Mouse (Mus musculus) lung, postnatal 36 days (tissue): Measurements from ENCODE around the gene Gm28041.
A peak's percentile ranks its signal among the peaks of the same experiment; 100 is the strongest.
"Not testable (repeated sequence)": the region's sequence is repeated elsewhere in the genome, so short reads cannot be mapped to it uniquely, and the experiment has no call there.

Experiments
- DNase-seq: peaks from one replicate; pipeline ENCODE4 v3.0.0; 2022; ENCODE audit warnings: mixed read lengths

Gene Gm28041

DNA sequence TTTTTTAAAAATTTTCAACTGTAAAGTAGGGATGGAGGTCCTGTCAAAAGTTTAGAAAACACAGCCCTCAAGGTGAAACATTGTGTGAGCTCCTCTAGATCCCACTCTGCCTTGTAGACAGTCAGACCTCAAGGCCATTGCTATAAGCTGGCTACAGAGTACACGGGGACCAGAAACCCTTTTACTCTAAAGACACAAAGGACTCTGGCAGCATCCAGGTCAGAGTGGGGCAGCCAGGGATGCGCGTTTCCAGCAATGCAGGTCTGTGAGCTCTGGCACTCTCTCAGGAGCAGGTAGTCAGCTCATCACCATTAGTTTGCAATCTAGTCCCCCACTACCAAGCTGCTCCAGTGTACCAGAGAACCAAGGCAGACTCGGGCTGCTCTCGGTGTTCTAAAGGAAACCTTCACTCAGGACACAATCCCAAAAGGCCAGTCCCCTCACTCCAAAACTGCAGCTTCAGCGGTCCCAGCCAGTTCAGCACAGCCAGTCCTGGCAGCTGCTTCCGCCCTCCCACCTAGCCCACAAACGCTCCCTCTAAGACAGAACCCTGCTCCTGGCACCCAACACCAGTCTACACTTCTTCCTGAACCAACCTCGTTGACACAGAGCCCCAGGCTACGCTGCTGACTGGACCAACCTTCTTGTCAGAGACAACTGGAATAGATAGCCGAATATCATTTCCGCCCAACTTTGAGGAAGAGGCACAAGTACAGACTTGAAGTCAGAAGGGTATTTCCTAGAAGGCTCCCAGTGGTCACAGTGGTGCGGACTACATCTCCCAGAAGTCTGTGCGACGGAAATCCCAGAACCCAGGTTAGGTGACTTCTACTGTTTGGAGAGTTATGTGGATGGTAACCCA is at the start of gene Gm28041, which contains the start of gene Zfp456:
Gm28041 (minus strand) TSS at position 684 of the 862 bp plus-strand sequence.
Zfp456 (minus strand) TSS at position 761 of the 862 bp plus-strand sequence.
- DNase-seq = peak; percentile 92

DNA sequence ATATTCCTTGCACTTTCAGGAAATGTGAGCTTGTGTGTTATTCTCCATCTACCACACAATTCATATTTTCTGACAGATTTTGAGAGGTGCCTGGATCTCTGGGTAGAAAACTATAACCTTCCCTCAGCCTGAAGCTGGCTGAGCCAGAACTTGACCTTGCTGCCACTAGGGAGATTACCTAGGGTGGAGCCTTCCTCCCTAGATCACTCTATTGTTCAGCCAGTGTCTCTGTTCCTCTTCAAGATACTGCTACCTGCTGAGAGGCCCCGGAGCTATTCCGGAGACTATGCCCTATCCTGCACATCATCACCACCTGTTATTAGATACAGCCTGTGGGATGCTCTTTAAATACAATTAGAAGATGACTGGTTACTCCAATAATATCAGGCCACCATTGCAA is 47.0 kb upstream of the Gm28041 start:
- not testable (repeated sequence) for DNase-seq

DNA sequence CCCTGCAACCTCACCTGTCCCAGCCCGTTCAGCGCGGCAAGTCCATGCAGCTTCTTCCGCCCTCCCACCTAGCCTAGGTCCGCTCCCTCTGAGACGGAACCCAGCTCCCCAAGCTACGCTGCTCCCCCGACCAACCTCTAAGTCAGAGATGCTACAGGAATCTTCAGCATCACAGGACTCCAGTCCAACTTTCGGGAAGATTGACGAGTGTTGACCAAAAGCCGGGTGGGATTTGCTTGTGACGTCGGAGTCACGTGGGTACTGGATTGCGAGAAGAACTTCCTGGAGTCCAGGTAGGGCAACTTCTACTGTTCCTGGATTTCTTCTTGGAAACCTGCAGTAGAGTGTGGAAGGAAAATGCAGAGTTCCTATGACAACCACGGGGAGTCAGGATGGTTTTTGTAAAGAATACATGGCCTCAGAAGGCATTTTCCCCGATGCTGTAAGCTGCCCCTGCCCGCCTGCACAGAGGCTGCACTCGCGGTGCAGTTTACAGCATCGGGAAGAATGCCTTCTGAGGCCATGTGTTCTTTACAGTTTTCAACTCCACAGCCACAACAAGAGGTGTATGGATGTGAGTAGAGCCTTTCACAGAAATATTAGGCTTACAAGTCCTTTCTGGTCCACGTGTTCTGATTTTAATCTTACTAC is 45.8 kb upstream of the Gm28041 start, which contains the start of gene Zfp459:
Zfp459 (minus strand) TSS at position 212 of the 651 bp plus-strand sequence.
- DNase-seq = peak; percentile 75

DNA sequence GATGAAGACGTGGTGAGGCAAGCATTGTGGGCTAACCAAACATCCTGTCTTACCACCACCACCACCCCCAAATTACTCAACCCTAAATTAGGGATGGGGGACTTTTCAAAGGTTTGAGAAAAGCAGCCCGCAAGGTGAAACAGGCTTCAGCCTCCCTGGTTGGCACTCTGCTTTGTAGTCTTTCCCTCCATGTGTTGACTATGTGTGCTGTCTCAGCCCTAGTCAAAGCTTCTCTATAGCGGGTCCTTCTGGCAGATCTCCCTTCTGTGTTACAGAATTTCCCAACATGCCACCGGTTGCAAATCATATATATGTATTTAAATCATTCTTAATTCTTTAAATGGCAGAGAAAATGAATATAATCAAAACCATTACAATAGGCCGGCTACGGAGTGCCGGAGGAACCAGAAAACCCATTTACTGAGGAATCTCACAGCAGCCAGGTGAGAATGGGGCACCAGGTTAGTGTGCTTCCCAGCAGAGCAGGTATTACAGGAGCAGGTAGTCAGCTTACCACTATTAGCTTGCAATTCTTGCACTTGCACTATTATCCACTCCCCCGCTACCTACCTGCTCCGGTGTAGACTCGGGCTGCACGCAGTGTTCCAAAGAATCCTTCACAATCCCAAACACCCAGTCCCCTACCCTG is 45.1 kb upstream of the Gm28041 start:
- no peak for DNase-seq

DNA sequence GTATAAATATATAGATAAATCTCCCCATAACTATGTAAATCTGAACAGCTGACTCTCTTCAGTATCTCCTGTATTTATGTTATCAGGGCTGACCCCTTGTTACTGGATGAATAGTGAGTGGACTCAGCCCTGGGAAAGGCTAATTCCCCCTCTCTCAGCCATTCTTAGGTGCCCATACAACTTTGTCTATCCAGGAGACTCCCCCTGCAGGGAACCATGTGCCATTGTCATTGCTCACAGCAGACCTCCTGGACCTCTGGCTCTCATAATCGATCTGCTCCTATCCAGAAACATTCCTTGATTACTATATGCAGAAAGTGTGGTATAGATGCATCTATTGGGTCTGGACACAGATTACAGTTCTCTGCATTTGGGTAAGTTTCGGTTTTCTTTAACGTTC is 41.3 kb upstream of the Gm28041 start:
- no peak for DNase-seq

DNA sequence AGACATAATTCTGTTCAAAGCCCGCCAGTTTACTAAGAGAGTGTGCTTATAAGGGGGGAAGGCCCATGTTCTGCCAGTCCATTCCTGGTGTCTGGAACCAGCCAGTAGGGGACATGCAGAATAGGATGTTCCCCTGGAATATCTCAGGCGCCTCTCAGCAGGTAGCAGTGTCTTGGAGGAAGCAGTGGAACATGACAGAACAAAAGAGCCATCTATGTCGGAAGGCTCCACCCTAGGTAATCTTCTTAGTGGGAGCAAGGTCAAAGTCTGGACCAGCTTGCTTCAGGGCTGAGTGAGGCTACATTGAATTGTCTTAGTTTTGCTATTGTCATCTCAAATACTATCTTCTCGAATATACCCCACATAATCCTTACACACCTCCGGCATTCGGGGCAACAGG is 40.2 kb upstream of the Gm28041 start:
- DNase-seq = no peak

DNA sequence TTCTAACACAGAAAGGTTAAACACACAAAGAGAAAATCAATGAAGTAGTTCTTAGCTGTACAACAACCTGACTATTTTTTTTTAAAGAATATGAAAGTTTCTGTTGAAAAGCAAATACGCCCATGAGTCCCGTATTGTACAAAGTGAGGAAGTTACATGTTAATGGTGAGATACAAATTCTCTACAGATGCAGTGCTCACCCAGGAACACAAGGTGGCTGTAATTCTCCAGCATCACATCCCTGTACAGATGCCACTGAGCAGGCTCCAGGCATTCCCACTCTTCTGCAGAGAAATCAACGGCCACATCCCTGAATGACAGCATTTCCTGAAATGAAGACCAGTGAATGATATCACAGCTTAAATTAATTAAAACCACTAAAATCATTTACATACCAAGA is 38.1 kb upstream of the Gm28041 start:
- not testable (repeated sequence) for DNase-seq

DNA sequence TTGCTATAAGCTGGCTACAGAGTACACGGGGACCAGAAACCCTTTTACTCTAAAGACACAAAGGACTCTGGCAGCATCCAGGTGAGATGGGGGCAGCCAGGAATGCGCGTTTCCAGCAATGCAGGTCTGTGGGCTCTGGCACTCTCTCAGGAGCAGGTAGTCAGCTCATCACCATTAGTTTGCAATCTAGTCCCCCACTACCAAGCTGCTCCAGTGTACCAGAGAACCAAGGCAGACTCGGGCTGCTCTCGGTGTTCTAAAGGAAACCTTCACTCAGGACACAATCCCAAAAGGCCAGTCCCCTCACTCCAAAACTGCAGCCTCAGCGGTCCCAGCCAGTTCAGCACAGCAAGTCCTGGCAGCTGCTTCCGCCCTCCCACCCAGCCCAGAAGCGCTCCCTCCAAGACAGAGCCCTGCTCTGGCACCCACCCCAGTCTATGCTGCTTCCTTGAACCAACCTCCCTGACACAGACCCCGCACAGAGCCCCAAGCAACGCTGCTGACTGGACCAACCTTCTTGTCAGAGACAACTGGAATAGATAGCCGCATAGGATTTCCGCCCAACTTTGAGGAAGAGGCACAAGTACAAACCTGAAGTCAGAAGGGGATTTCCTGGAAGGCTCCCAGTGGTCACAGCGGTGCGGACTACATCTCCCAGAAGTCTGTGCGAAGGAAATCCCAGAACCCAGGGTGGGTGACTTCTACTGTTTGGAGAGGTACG is 23.8 kb upstream of the Gm28041 start, which contains the start of gene Zfp429:
Zfp429 (minus strand) TSS at position 637 of the 721 bp plus-strand sequence.
- peak; percentile 90 for DNase-seq

DNA sequence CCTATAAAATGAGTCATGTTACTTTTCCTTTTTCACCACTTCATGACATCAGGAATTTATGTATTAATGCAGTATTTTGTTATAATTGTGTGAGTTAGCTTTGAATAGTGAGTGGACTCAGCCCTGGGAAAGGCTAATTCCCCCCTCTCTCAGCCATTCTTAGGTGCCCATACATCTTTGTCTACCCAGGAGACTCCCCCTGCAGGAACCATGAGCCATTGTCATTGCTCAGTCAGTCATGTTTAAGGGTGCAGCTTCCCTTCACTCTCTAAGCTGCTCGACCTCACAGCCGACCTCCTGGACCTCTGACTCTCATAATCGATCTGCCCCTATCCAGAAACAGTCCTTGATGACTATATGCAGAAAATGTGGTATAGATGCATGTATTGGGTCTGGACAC is 722 bp upstream of the Gm28041 start:
- not testable (repeated sequence) for DNase-seq

DNA sequence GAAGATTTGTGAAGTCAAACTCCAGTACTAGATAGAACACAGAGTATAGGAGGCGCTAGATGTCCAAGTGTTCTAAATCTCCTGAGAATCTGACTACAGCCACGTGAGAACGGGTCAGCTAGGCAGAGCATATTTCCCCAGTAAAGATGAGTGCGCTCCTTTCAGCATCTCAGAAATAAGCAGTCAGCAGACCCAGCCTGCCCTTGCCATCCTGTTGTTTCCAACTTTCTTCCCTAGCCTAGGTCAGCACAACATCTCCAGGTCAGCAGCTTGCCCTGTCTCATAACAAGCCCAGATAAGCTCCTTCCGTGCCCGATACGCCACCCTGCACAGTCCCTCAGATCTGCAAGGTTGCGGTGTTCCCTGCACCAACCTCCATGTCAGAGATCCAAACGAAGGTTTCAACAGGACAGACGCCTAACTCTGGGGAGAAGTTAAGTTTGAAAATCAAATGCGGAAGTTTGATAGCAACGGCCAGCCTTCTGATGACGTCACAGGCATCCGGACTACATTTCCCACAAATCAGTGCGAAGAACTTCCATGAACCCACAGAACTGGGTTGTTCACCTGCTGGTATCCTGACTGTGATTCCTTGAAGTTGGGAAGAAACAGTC is 15.3 kb downstream of the Gm28041 start, which contains the start of the genes Gm28044 and Zfp953:
Gm28044 (minus strand) TSS at position 406 of the 614 bp plus-strand sequence.
Zfp953 (minus strand) TSS at position 475 of the 614 bp plus-strand sequence.
- DNase-seq = peak; percentile 99

DNA sequence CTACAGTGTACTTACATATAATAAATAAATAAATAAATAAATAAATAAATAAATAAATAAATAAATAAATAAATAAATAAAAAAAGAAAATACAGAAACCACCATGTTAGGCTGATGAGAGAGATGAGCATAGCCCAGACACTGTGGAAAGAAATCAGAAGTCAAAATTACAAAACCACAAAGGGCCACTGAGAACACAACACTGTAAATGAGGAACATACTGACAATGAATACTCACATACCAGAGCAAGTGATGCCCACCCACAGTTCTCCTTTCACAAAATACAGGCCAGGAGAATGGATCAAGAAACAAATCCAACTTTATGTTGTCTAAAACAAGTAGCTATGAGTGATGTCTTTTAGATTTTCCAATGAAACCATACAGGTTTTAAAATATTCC is 23.7 kb downstream of the Gm28041 start:
- DNase-seq = no peak

DNA sequence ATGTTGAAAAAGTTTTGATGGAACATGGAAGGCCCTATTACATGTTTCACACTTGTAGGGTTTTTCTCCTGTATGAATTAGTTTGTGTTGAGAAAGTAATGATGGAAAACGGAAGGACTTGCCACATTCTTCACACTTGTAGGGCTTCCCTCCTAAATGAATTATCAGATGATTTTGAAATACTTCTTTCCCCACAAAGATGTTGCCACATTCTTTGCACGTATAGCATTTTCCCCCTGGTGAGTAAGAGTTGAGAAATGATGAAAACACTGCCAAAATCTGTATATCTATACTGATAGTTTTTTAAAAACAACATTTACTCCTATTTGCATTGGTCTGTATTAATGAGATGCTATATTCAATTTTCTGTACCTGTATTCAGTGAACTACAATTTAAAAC is 32.1 kb downstream of the Gm28041 start:
- no peak for DNase-seq

DNA sequence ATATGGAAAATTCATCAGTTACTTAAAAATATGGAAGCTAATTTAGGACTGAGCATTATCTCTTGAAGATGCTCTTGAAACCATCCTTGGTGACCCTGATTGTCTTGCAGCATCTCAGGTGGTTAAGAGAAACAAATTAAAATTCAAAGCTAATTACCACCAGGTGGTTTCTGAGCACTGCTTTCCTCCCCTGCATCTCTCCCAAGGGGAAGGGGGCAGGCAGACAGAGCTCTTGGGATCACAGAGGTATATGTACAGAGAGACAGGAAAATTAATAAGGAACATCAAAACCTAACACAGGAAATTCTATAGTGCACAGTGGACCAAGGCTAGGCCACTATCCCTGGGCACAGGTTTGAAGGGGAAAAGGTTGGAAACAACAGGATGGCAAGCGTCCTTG is 42.7 kb downstream of the Gm28041 start:
- DNase-seq = no peak

DNA sequence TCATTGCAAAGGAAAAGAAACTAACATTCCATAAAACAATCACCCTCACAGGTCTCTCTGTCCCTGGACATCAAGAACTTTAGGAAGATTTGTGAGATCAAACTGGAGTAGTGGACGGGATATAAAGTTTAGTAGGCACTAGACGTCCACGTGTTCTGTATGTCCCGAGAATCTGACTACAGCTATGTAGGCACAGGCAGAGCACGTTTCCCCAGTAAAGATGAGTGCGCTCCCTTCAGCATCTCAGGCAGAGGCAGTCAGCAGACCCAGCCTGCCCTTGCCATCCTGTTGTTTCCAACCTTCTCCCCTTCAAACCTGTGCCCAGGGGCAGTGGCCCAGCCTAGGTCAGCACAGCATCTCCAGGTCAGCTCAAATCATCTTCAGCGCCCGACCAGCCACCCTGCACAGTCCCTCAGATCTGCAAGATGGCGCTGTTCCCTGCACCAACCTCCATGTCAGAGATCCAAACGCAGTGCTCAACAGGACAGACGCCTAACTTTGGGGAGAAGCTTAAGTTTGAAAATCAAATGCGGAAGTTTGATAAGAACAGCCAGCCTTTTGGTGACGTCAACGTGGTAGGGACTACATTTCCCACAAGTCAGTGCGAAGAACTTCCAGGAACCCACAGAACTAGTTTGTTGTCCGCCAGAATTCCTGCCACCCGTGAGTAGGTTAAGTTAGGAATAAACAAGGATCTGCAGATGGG is 43.4 kb downstream of the Gm28041 start, which contains the start of gene Zfp595:
Zfp595 (minus strand) TSS at position 552 of the 706 bp plus-strand sequence.
- peak; percentile 97 for DNase-seq

DNA sequence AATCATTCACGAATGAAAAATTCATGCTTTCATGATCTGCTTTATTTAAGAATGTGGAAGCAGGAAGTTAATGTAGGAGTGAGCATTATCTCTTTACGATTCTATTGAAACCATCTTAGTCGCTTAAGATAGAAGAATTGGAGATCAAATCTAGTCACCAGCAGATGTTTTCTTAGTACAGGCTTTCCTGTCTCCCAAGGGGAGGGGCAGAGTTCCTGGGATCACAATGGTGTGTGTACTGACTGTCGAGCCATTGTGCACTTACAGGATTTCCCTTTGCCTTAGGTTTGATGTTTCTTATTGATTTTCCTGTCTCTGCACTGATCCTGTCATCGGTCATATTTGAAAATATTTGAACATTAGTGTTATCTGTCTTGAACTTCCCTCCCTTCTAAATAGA is 68.8 kb downstream of the Gm28041 start:
- DNase-seq = peak; percentile 15

DNA sequence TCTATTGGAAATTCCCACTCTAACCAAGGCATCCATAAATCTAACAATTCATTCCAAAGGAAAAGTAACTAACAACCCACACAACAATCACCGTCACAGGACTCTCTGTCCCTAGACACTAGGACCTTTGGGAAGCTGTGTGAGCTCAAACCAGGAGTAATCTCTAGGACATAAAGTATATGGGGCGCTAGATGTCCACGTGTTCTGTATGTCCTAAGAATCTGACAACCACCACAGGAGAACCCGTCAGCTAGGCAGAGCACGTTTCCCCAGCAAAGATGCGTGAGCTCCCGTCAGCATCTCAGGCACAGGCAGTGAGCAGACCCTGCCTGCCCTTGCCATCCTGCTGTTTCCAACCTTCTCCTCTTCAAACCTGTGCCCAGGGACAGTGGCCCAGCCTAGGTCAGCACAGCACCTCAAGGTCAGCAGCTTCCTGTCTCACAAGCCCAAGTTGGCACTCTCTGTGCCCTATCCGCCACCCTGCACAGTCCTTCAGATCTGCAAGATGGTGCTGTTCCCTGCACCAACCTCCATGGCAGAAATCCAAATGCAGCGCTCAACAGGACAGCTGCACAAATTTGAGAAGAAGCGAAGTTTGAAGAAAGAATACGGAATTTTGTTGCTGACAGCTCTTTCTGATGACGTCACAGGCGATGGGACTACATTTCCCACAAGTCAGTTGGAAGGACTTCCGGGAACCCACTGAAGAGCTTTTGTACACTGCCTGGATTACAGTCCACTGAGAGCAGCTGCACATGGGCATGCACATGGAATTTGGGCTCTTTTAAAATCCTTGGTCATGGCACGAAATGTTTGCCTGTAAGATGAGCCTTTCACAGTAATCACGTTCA is 69.5 kb downstream of the Gm28041 start, which contains the start of gene Zfp457:
Zfp457 (minus strand) TSS at position 664 of the 851 bp plus-strand sequence.
- peak; percentile 97 for DNase-seq
